Mouse (Mus musculus): Measurements from ENCODE around the gene Clec2e. TPM values are rescaled to one million over a fixed set of nuclear protein-coding genes. Genes with fewer than 3 reads are reported as not detected.
"Not testable (repeated sequence)": the region's sequence is repeated elsewhere in the genome, so short reads cannot be mapped to it uniquely, and the experiment has no call there.

Clec2e gene
- 0.05 TPM in 1 of 2 replicates, not detected in the other for polyA plus RNA-seq (2012; rRNA removed)

GRCm38 (mm10) chr6:129100794-129101193 lies at the start of gene Clec2e:
Gene Clec2e (minus strand): TSS chr6:129100913.
- not testable (repeated sequence) for H3K4me1 ChIP-seq (ENCODE audit: control insufficient read depth, insufficient read depth, low read length); H3K27ac ChIP-seq (ENCODE audit: insufficient read depth, low read depth, low read length); DNase-seq; H3K4me3 ChIP-seq (ENCODE audit: insufficient read depth, low read depth, low read length); H3K36me3 ChIP-seq (ENCODE audit: control insufficient read depth, insufficient read depth, low read length); H3K27me3 ChIP-seq (replicated peaks; ENCODE audit: control insufficient read depth, insufficient read depth, low read length)
- 64% methylated on average over 1 of the region's 1 CpGs for WGBS

- TF ChIP-seq POLR2A (IDR thresholded peaks at IDR 0.05; ENCODE audit: low read depth, low read length) = no peak
- no peak for TF ChIP-seq CTCF (conservative IDR thresholded peaks at IDR 0.05; ENCODE audit: insufficient read depth, insufficient read length, low read depth, low read length)
- DNase-seq = no peak
- H3K4me3 ChIP-seq (ENCODE audit: insufficient read depth, low read depth, low read length) = no peak overlapping the region
- no peak overlapping the region for H3K27ac ChIP-seq (ENCODE audit: insufficient read depth, low read depth, low read length)
- whole genome bisulfite sequencing = 95% methylated on average over 2 of the region's 2 CpGs
- no peaks in the 10 kb centered on the region for H3K36me3 ChIP-seq (ENCODE audit: control insufficient read depth, insufficient read depth, low read length)
- H3K4me1 ChIP-seq (ENCODE audit: control insufficient read depth, insufficient read depth, low read length) = no peaks in the 10 kb centered on the region
- no peaks in the 10 kb centered on the region for H3K27me3 ChIP-seq (replicated peaks; ENCODE audit: control insufficient read depth, insufficient read depth, low read length)
These were observed 46.1 kb upstream of the Clec2e start for GRCm38 (mm10) chr6:129146812-129147211.

GRCm38 (mm10) chr6:129132604-129133341 lies 32.1 kb upstream of the Clec2e start:
- no peak for TF ChIP-seq POLR2A (IDR thresholded peaks at IDR 0.05; ENCODE audit: low read depth, low read length)
- no peak for TF ChIP-seq CTCF (conservative IDR thresholded peaks at IDR 0.05; ENCODE audit: insufficient read depth, insufficient read length, low read depth, low read length)
- H3K4me1 ChIP-seq (ENCODE audit: control insufficient read depth, insufficient read depth, low read length) = no peaks in the 10 kb centered on the region; the same call in 1 of the 2 replicates
- DNase-seq = no peak
- no peaks in the 10 kb centered on the region for H3K27me3 ChIP-seq (replicated peaks; ENCODE audit: control insufficient read depth, insufficient read depth, low read length)
- no peak overlapping the region for H3K4me3 ChIP-seq (ENCODE audit: insufficient read depth, low read depth, low read length)
- H3K27ac ChIP-seq (ENCODE audit: insufficient read depth, low read depth, low read length) = no peak overlapping the region
- no peaks in the 10 kb centered on the region for H3K36me3 ChIP-seq (ENCODE audit: control insufficient read depth, insufficient read depth, low read length)
- 73% methylated on average over 4 of the region's 4 CpGs for WGBS

GRCm38 (mm10) chr6:129126861-129127260 lies 26.1 kb upstream of the Clec2e start:
- Histone ChIP-seq H3K36me3 (ENCODE audit: control insufficient read depth, insufficient read depth, low read length) (no peaks in the 10 kb centered on the region), H3K4me3 (ENCODE audit: insufficient read depth, low read depth, low read length) (no peak overlapping the region), H3K27ac (ENCODE audit: insufficient read depth, low read depth, low read length) (no peak overlapping the region), H3K27me3 (replicated peaks; ENCODE audit: control insufficient read depth, insufficient read depth, low read length) (no peaks in the 10 kb centered on the region), H3K4me1 (ENCODE audit: control insufficient read depth, insufficient read depth, low read length) (no peaks in the 10 kb centered on the region)
- DNase-seq = no peak
- TF ChIP-seq POLR2A (IDR thresholded peaks at IDR 0.05; ENCODE audit: low read depth, low read length) (no peak), CTCF (conservative IDR thresholded peaks at IDR 0.05; ENCODE audit: insufficient read depth, insufficient read length, low read depth, low read length) (no peak)

GRCm38 (mm10) chr6:129124531-129124930 lies 23.8 kb upstream of the Clec2e start:
- H3K4me1 ChIP-seq (ENCODE audit: control insufficient read depth, insufficient read depth, low read length); H3K4me3 ChIP-seq (ENCODE audit: insufficient read depth, low read depth, low read length); H3K36me3 ChIP-seq (ENCODE audit: control insufficient read depth, insufficient read depth, low read length); H3K27me3 ChIP-seq (replicated peaks; ENCODE audit: control insufficient read depth, insufficient read depth, low read length); H3K27ac ChIP-seq (ENCODE audit: insufficient read depth, low read depth, low read length): not testable (repeated sequence)
- DNase-seq = peak; percentile 31

GRCm38 (mm10) chr6:129116223-129116622 lies 15.5 kb upstream of the Clec2e start:
- Histone ChIP-seq H3K4me1 (ENCODE audit: control insufficient read depth, insufficient read depth, low read length) (0 out of 2 replicates have a peak, but pooled peaks cover 2% of the 10 kb centered on the region), H3K4me3 (ENCODE audit: insufficient read depth, low read depth, low read length) (no peak overlapping the region), H3K27me3 (replicated peaks; ENCODE audit: control insufficient read depth, insufficient read depth, low read length) (no peaks in the 10 kb centered on the region), H3K36me3 (ENCODE audit: control insufficient read depth, insufficient read depth, low read length) (no peaks in the 10 kb centered on the region), H3K27ac (ENCODE audit: insufficient read depth, low read depth, low read length) (no peak overlapping the region)
- DNase-seq = no peak
- 97% methylated on average over 3 of the region's 3 CpGs for whole genome bisulfite sequencing
- TF ChIP-seq CTCF (conservative IDR thresholded peaks at IDR 0.05; ENCODE audit: insufficient read depth, insufficient read length, low read depth, low read length) (no peak), POLR2A (IDR thresholded peaks at IDR 0.05; ENCODE audit: low read depth, low read length) (no peak)

GRCm38 (mm10) chr6:129114237-129114636 lies 13.5 kb upstream of the Clec2e start:
- not testable (repeated sequence) for H3K4me3 ChIP-seq (ENCODE audit: insufficient read depth, low read depth, low read length); DNase-seq; H3K36me3 ChIP-seq (ENCODE audit: control insufficient read depth, insufficient read depth, low read length); H3K27me3 ChIP-seq (replicated peaks; ENCODE audit: control insufficient read depth, insufficient read depth, low read length); H3K4me1 ChIP-seq (ENCODE audit: control insufficient read depth, insufficient read depth, low read length); H3K27ac ChIP-seq (ENCODE audit: insufficient read depth, low read depth, low read length)
- 85% methylated on average over 3 of the region's 3 CpGs for WGBS

GRCm38 (mm10) chr6:129113769-129114168 lies 13.1 kb upstream of the Clec2e start:
- no peaks in the 10 kb centered on the region for H3K27me3 ChIP-seq (replicated peaks; ENCODE audit: control insufficient read depth, insufficient read depth, low read length)
- no peak for TF ChIP-seq CTCF (conservative IDR thresholded peaks at IDR 0.05; ENCODE audit: insufficient read depth, insufficient read length, low read depth, low read length)
- no peak for TF ChIP-seq POLR2A (IDR thresholded peaks at IDR 0.05; ENCODE audit: low read depth, low read length)
- peak overlapping the region; percentile 36; the same call in 1 of the 2 replicates for H3K27ac ChIP-seq (ENCODE audit: insufficient read depth, low read depth, low read length)
- H3K4me1 ChIP-seq (ENCODE audit: control insufficient read depth, insufficient read depth, low read length) = 0 out of 2 replicates have a peak, but pooled peaks cover 2% of the 10 kb centered on the region
- 56% methylated on average over 1 of the region's 1 CpGs for WGBS
- DNase-seq = peak; percentile 18
- no peak overlapping the region for H3K4me3 ChIP-seq (ENCODE audit: insufficient read depth, low read depth, low read length)
- H3K36me3 ChIP-seq (ENCODE audit: control insufficient read depth, insufficient read depth, low read length) = no peaks in the 10 kb centered on the region

All from kidney, adult 2 months (tissue).